Mouse (Mus musculus) liver, embryonic 14.5 days (tissue): Measurements from ENCODE around the gene Smndc1. TPM values are rescaled to one million over a fixed set of nuclear protein-coding genes. Genes with fewer than 3 reads are reported as not detected.

Experiments used
- ATAC-seq: fragments of 200-750 bp; cut with Nextera tagmentation; 2 replicates; pipeline ENCODE4 v1.8.0; 2017; ENCODE audit warnings: moderate number of reproducible peaks, mild to moderate bottlenecking, moderate library complexity; ENCODE audit not compliant: insufficient read depth
- DNase-seq, 3 experiments: peaks; one replicate each; pipeline ENCODE4 v3.0.0-alpha.2; 2012 to 2013; ENCODE audit warnings: low read depth in 3 of 3, low spot score in 3 of 3
- H3K27ac ChIP-seq: fragments of 300-500 bp; sonication (generic); 2 replicates; pipeline ENCODE4 v1.5.1; 2014; ENCODE audit warnings: moderate library complexity, mild to moderate bottlenecking, control low read depth, inconsistent platforms
- H3K27me3 ChIP-seq: fragments of 300-500 bp; sonication (generic); 2 replicates; pipeline ENCODE4 v1.6.1; 2014; ENCODE audit warnings: mild to moderate bottlenecking, low read length, moderate library complexity; ENCODE audit not compliant: control insufficient read depth, insufficient read depth
- H3K36me3 ChIP-seq: fragments of 300-500 bp; sonication (generic); replicated peaks from 2 replicates; pipeline ENCODE4 v1.6.1; 2014; ENCODE audit warnings: low read depth; ENCODE audit not compliant: control insufficient read depth, insufficient read depth
- H3K4me1 ChIP-seq, 2 experiments: fragments of 200-500 bp in 1 of 2; fragments of 300-500 bp in 1 of 2; sonication (generic) in 1 of 2; replicated peaks; 2 replicates each; pipeline ENCODE4 v1.6.1; 2012 to 2014; ENCODE audit warnings: antibody characterized with exemption in 1 of 2, inconsistent platforms in 1 of 2, low read length in 1 of 2; ENCODE audit not compliant: control insufficient read depth in 2 of 2, insufficient read depth in 2 of 2
- H3K4me2 ChIP-seq: fragments of 300-500 bp; sonication (generic); 2 replicates; pipeline ENCODE4 v1.6.1; 2014; ENCODE audit warnings: low read depth, mild to moderate bottlenecking, control low read depth, moderate library complexity
- H3K4me3 ChIP-seq, 2 experiments: fragments of 200-500 bp in 1 of 2; fragments of 300-500 bp in 1 of 2; sonication (generic) in 1 of 2; 2 replicates each; pipeline ENCODE4 v1.5.1; 2012 to 2014; ENCODE audit warnings: low read depth in 2 of 2, low read length in 2 of 2, mild to moderate bottlenecking in 2 of 2, control low read depth in 1 of 2, inconsistent platforms in 1 of 2, moderate library complexity in 1 of 2; ENCODE audit not compliant: insufficient read depth in 1 of 2
- H3K9ac ChIP-seq: fragments of 300-500 bp; sonication (generic); replicated peaks from 2 replicates; pipeline ENCODE4 v1.6.1; 2014; ENCODE audit warnings: mild to moderate bottlenecking, control low read depth, moderate library complexity
- H3K9me3 ChIP-seq: fragments of 300-500 bp; sonication (generic); 2 replicates; pipeline ENCODE4 v1.6.1; 2016; ENCODE audit warnings: low read length, mixed read lengths; ENCODE audit not compliant: control insufficient read depth
- CTCF ChIP-seq: IDR thresholded peaks from 2 replicates; pipeline ENCODE4 v1.5.1; 2016; ENCODE audit warnings: antibody characterized with exemption, low read depth, control low read depth
- EP300 ChIP-seq: IDR thresholded peaks from 2 replicates; pipeline ENCODE4 v1.6.1; 2016; ENCODE audit warnings: antibody characterized with exemption, low read depth
- WGBS: fragments of 180-500 bp; shearing (Covaris S2); extraction: QIAGEN DNeasy Blood & Tissue Kit; methylation state at CpG from one replicate; pipeline ENCODE4 v1.1.7; 2014; ENCODE audit not compliant: insufficient replicate concordance; 5-methylcytosine and 5-hydroxymethylcytosine counted together
- polyA plus RNA-seq, 2 experiments: library from polyadenylated mRNA; depleted of rRNA in 1 of 2; stranded (reverse) in 1 of 2; unstranded in 1 of 2; fragments of >200 nt; fragmentation: Nextera tagmentation in 1 of 2; extraction: Ambion mirVana in 1 of 2; gene quantifications; 2 replicates each; pipeline versions ENCODE4 v1.2.1 to v1.2.3; 2012 to 2014

The Smndc1 gene
- polyA plus RNA-seq, 2 experiments: 11.5 to 17.4 TPM

DNA sequence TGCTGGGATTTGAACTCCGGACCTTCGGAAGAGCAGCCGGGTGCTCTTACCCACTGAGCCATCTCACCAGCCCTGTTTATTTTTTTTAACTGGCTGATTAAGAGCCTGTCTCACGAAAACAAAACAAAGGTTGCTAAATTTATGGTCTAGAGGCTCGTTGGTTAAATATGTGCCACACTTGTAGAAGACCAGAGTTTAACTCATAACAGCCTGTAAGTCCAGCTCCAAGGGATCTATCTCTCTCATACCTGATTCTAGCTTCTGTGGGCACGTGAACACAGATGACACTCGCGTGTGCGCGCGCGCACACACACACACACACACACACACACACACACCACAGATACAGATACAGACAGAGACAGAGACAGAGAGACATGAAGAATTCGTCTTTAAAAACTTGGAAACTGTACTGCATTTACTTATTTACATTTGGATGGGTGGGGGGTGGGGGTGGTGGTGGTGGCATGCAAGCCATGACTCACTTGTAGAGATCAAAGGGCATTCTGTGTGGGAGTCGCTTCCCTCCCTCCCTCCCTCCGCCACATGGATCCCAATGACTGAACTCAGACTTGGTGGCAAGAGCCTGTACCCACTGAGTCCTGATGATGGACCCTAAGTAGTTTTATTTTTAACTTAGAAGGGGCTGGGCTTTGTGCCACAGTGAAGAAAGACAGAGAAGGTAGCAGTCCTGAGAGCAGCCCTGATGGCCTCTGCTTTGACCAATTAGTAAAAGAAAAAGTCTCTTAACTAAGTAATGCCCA, 23.4 kb upstream of the Smndc1 start:
- Histone ChIP-seq H3K27ac (no peak overlapping the region), H3K4me2 (no peak overlapping the region), H3K9ac (no peak overlapping the region), H3K4me1 (peaks cover 7 to 14% of the 10 kb centered on the region in 2 experiments; a peak in 3 of 4 replicates), H3K27me3 (no peaks in the 10 kb centered on the region), H3K4me3 (no peak overlapping the region), H3K9me3 (no peaks in the 10 kb centered on the region), H3K36me3 (no peaks in the 10 kb centered on the region)
- no peak for ATAC-seq
- TF ChIP-seq EP300 (no peak), CTCF (no peak)
- DNase-seq: no peak
- 71% methylated on average over 15 of the region's 15 CpGs for WGBS

DNA sequence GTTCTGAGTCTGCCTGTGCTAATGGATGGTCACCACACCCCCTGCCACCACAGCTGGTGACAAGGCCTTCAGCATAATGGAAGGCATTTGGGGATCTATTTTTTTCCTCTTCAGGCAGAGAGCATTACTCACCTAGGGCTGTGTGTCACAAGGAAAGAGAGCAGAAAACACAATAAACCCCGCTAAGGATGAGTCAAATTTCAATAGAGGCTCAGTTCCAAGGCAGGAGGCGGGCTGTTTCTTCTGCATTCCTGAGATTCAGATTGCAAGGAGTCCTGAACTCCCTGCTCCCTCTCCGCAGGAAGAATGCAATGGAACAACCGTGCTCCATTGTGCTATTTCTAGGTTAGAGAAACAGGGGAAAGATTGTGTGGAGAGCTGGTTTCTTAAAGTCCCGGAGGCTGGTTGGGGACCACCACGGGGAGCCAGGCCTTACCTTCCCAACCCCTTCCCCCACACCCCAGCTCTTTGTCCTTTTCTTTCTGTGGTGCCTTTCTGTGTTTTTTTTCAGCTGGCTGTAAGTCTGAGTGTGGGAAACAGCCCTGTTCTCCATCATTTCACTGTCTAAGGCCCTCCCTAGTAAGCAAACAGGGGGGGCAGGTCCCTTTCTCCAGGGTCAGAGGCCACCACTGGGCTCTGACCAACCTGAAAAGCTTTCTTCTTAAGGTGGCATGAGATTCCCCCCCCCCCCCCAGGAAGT, 21.9 kb upstream of the Smndc1 start:
- DNase-seq (no peak), ATAC-seq (no peak)
- Histone ChIP-seq H3K9ac (no peak overlapping the region), H3K27ac (no peak overlapping the region), H3K4me2 (no peak overlapping the region), H3K4me1 (peaks cover 7 to 14% of the 10 kb centered on the region in 2 experiments; a peak in 3 of 4 replicates), H3K9me3 (no peaks in the 10 kb centered on the region), H3K4me3 (no peak overlapping the region), H3K36me3 (no peaks in the 10 kb centered on the region), H3K27me3 (no peaks in the 10 kb centered on the region)
- 53% methylated on average over 6 of the region's 6 CpGs for WGBS
- no peak for TF ChIP-seq CTCF
- TF ChIP-seq EP300: no peak

- H3K4me2 ChIP-seq: no peak overlapping the region
- H3K9me3 ChIP-seq: no peaks in the 10 kb centered on the region
- H3K9ac ChIP-seq: no peak overlapping the region
- 47% methylated on average over 17 of the region's 17 CpGs for WGBS
- TF ChIP-seq EP300 (no peak), CTCF (no peak)
- ATAC-seq (no peak), DNase-seq (no peak)
- no peaks in the 10 kb centered on the region for H3K36me3 ChIP-seq
- peaks cover 5 to 10% of the 10 kb centered on the region in 2 experiments; a peak in 3 of 4 replicates for H3K4me1 ChIP-seq
- no peak overlapping the region for H3K4me3 ChIP-seq
- H3K27ac ChIP-seq: no peak overlapping the region
- no peaks in the 10 kb centered on the region for H3K27me3 ChIP-seq
Measured at GRCm38 (mm10) chr19:53409663-53410307, 19.4 kb upstream of the Smndc1 start.

- H3K27me3 ChIP-seq: no peaks in the 10 kb centered on the region
- TF ChIP-seq CTCF: no peak
- TF ChIP-seq EP300: no peak
- no peaks in the 10 kb centered on the region for H3K36me3 ChIP-seq
- no peak overlapping the region for H3K9ac ChIP-seq
- peaks cover 0 to 3% of the 10 kb centered on the region in 2 experiments; a peak in 1 of 4 replicates for H3K4me1 ChIP-seq
- 65% methylated on average over 8 of the region's 8 CpGs for WGBS
- H3K27ac ChIP-seq: no peak overlapping the region
- DNase-seq (no peak), ATAC-seq (no peak)
- H3K4me3 ChIP-seq: no peak overlapping the region
- H3K9me3 ChIP-seq: no peaks in the 10 kb centered on the region
- no peak overlapping the region for H3K4me2 ChIP-seq
Measured at GRCm38 (mm10) chr19:53408398-53408797, 18.0 kb upstream of the Smndc1 start.

DNA sequence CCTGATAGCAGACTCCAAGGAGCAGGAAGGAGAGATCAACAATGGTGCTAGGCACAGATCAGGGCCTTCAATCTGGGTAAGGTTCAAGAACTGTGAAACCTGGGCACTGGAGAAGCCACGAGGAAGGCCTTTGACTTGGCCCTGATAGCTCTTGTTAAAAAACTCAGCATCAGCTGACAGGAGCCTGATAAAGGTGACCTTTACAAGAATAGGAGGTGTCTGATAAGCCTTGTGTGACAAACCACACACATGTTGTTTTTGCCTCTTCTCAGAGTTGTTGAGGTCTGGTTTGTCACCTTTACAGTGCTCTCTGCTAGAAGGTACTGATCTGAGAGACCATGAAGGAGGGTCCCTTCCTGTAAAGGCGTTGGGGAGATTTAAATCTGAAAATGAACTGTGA, 17.0 kb upstream of the Smndc1 start:
- Histone ChIP-seq H3K27ac (no peak overlapping the region), H3K9me3 (no peaks in the 10 kb centered on the region), H3K9ac (no peak overlapping the region), H3K4me3 (no peak overlapping the region), H3K4me2 (no peak overlapping the region), H3K36me3 (no peaks in the 10 kb centered on the region), H3K4me1 (peaks cover 0 to 3% of the 10 kb centered on the region in 2 experiments; a peak in 1 of 4 replicates), H3K27me3 (no peaks in the 10 kb centered on the region)
- DNase-seq: no peak
- ATAC-seq: no peak
- 20% methylated on average over 2 of the region's 2 CpGs for WGBS
- no peak for TF ChIP-seq CTCF
- TF ChIP-seq EP300: no peak
